9 mouse cellular contexts compared by ENCODE assay signal in genomic region chr9:91364971-91365501, GRCm38 (mm10). TPM values are rescaled to one million over a fixed set of nuclear protein-coding genes. Genes with fewer than 3 reads are reported as not detected.
DNase-seq lines count a peak whose midpoint lies in the region; ATAC-seq and TF ChIP-seq lines count a peak whose summit lies in the region.
"Had no signal": no experiment of that assay in that cellular context is flagged by ENCODE, and none has a peak within 500 bp of the region (broad histone marks: within the 10 kb centered on the region; RNA-seq: fewer than 3 reads in every experiment).

No protein-coding gene starts in this region.

- no peak for TF ChIP-seq CTCF in liver, postnatal 0 days (IDR thresholded peaks at IDR 0.05; ENCODE audit: low read depth)

- WGBS in heart, embryonic 11.5 days (ENCODE audit: insufficient replicate concordance), result under 1% methylated on average over 27 of the region's 42 CpGs
- WGBS in forebrain, embryonic 15.5 days, result 0% methylated on average over 41 of the region's 42 CpGs
- WGBS in liver, postnatal 0 days (ENCODE audit: insufficient replicate concordance), result under 1% methylated on average over 37 of the region's 42 CpGs

- peak overlapping the region; percentile 32 for H3K4me3 ChIP-seq in heart, embryonic 11.5 days (ENCODE audit: low read depth, low read length)
- peak overlapping the region; percentile 72 for H3K4me3 ChIP-seq in brown adipose tissue, adult 24 weeks (ENCODE audit: insufficient read depth, low read depth, low read length)
- H3K4me3 ChIP-seq in forebrain, embryonic 15.5 days, result peak overlapping the region; percentile 54
- peak overlapping the region; percentile 43 for H3K4me3 ChIP-seq in liver, postnatal 0 days (ENCODE audit: low read depth, low read length)

- peak; percentile 75; the same call in 1 of the 2 replicates for ATAC-seq in heart, embryonic 11.5 days (replicated peaks; ENCODE audit: insufficient number of reproducible peaks, low FRiP score, low TSS enrichment)
- peak; percentile 43 for ATAC-seq in forebrain, embryonic 15.5 days (replicated peaks)
- no peak; the same call in 1 of the 2 replicates for ATAC-seq in liver, postnatal 0 days

- no peak overlapping the region for H3K9ac ChIP-seq in heart, embryonic 11.5 days (ENCODE audit: low read depth, low read length)
- H3K9ac ChIP-seq in forebrain, embryonic 15.5 days (replicated peaks), result peak overlapping the region; percentile 69
- no peak overlapping the region; the same call in 1 of the 2 replicates for H3K9ac ChIP-seq in liver, postnatal 0 days (replicated peaks)

- no peak overlapping the region for H3K27ac ChIP-seq in heart, embryonic 11.5 days (ENCODE audit: low read depth, low read length)
- peak overlapping the region; percentile 63 for H3K27ac ChIP-seq in brown adipose tissue, adult 24 weeks (replicated peaks; ENCODE audit: low read depth, low read length)
- peak overlapping the region; percentile 90 for H3K27ac ChIP-seq in forebrain, embryonic 15.5 days (replicated peaks)
- no peak overlapping the region for H3K27ac ChIP-seq in liver, postnatal 0 days (ENCODE audit: low read depth)

- TF ChIP-seq EP300 in liver, postnatal 0 days (IDR thresholded peaks at IDR 0.05; ENCODE audit: low read depth), result no peak

- no peaks in the 10 kb centered on the region for H3K9me3 ChIP-seq in heart, embryonic 11.5 days (replicated peaks; ENCODE audit: control insufficient read depth, low read length)
- no peaks in the 10 kb centered on the region for H3K9me3 ChIP-seq in forebrain, embryonic 15.5 days
- H3K9me3 ChIP-seq in liver, postnatal 0 days (ENCODE audit: low read length), result no peaks in the 10 kb centered on the region

- DNase-seq in heart, postnatal 4 days, result no peak
- DNase-seq in liver, postnatal 0 days, result no peak
- no peak for DNase-seq in right cerebral cortex, postnatal 14 days
- no peak for DNase-seq in adrenal gland, postnatal 10 days
- DNase-seq in urinary bladder, postnatal 14 days (ENCODE audit: low spot score), result no peak

- H3K4me1 ChIP-seq in heart, embryonic 11.5 days (ENCODE audit: control insufficient read depth, insufficient read depth, low read length), result peaks cover 3% of the 10 kb centered on the region; the same call in 1 of the 2 replicates
- no peaks in the 10 kb centered on the region for H3K4me1 ChIP-seq in brown adipose tissue, adult 24 weeks (ENCODE audit: control insufficient read depth, insufficient read depth, insufficient read length, low read length)
- peaks cover 29% of the 10 kb centered on the region for H3K4me1 ChIP-seq in forebrain, embryonic 15.5 days
- peaks cover 8% of the 10 kb centered on the region; the same call in 1 of the 2 replicates for H3K4me1 ChIP-seq in liver, postnatal 0 days (ENCODE audit: insufficient read depth)

- no peaks in the 10 kb centered on the region for H3K36me3 ChIP-seq in heart, embryonic 11.5 days (ENCODE audit: control insufficient read depth, insufficient read depth, low read length)
- no peaks in the 10 kb centered on the region for H3K36me3 ChIP-seq in forebrain, embryonic 15.5 days
- H3K36me3 ChIP-seq in liver, postnatal 0 days (replicated peaks; ENCODE audit: insufficient read depth, low read length), result no peaks in the 10 kb centered on the region

- H3K4me2 ChIP-seq in heart, embryonic 11.5 days, result peak overlapping the region; percentile 55
- H3K4me2 ChIP-seq in forebrain, embryonic 15.5 days (replicated peaks), result peak overlapping the region; percentile 52
- peak overlapping the region; percentile 61 for H3K4me2 ChIP-seq in liver, postnatal 0 days (ENCODE audit: low read depth, low read length)

- H3K27me3 ChIP-seq in heart, embryonic 11.5 days (ENCODE audit: control insufficient read depth, insufficient read depth, low read length), result peaks cover 82% of the 10 kb centered on the region
- H3K27me3 ChIP-seq in forebrain, embryonic 15.5 days, result peaks cover 30% of the 10 kb centered on the region
- H3K27me3 ChIP-seq in liver, postnatal 0 days (ENCODE audit: insufficient read depth, low read length), result peaks cover 97% of the 10 kb centered on the region

RNA-seq across cellular contexts. Expression of gene Zic1, which starts 0.6 kb away (rescaled TPM):
- polyA plus RNA-seq in heart, embryonic 11.5 days (2014; fragmentation: Nextera tagmentation; extraction: Ambion mirVana), result 0.07 TPM in 1 of 2 replicates, not detected in the other
- not detected for total RNA-seq in heart, postnatal 4 days (2021)
- polyA plus RNA-seq in brown adipose tissue, adult 24 weeks (2012; ENCODE audit: insufficient read depth, insufficient read length, missing spikeins), result 3.2 and 4.1 TPM in 2 replicates
- polyA plus RNA-seq in forebrain, embryonic 15.5 days (2015; fragmentation: Nextera tagmentation; extraction: Ambion mirVana), result 9.6 and 9.8 TPM in 2 replicates
- not detected in 2 replicates for polyA plus RNA-seq in liver, postnatal 0 days (2015; fragmentation: Nextera tagmentation; extraction: Ambion mirVana)
- under 1 TPM; 0.18 to 0.51 TPM for total RNA-seq in adrenal gland, postnatal 10 days (2021)
- polyA plus RNA-seq: gonadal fat pad, adult 2 months had no signal

RNA-seq across cellular contexts. Expression of gene Zic4, which starts 2.8 kb away (rescaled TPM):
- polyA plus RNA-seq in heart, embryonic 11.5 days (2014; fragmentation: Nextera tagmentation; extraction: Ambion mirVana), result 0.23 TPM in 1 of 2 replicates, not detected in the other
- total RNA-seq in heart, postnatal 4 days (2021), result not detected
- polyA plus RNA-seq in brown adipose tissue, adult 24 weeks (2012; ENCODE audit: insufficient read depth, insufficient read length, missing spikeins), result 0.79 and 1.8 TPM in 2 replicates
- 46.2 and 55.0 TPM in 2 replicates for polyA plus RNA-seq in forebrain, embryonic 15.5 days (2015; fragmentation: Nextera tagmentation; extraction: Ambion mirVana)
- not detected in 2 replicates for polyA plus RNA-seq in liver, postnatal 0 days (2015; fragmentation: Nextera tagmentation; extraction: Ambion mirVana)
- not detected for total RNA-seq in adrenal gland, postnatal 10 days (2021)
- polyA plus RNA-seq: gonadal fat pad, adult 2 months had no signal

Comparison
In these comparisons a context has a peak if more than half of its experiments do, and no peak if none do; other contexts are left out.
1. H3K27ac ChIP-seq: peak in brown adipose tissue, adult 24 weeks (single experiment) and forebrain, embryonic 15.5 days (single experiment); none in heart, embryonic 11.5 days (single experiment) and liver, postnatal 0 days (single experiment).
2. RNA of gene Zic4, which starts 2.8 kb away (polyA plus RNA-seq): 46.2 to 55.0 TPM in forebrain, embryonic 15.5 days; 0.79 to 1.8 TPM in brown adipose tissue, adult 24 weeks, 0.23 TPM in heart, embryonic 11.5 days and not detected in liver, postnatal 0 days; every median in the first group is over 10 times any median in the second.
3. Peak in every context shown above with its lines, with median percentiles within 50 percentile points of each other: H3K4me2 ChIP-seq and H3K4me3 ChIP-seq.